Mouse (Mus musculus) hindbrain, postnatal 0 days (tissue): ENCODE data around the gene Stard3nl. TPM values are rescaled to one million over a fixed set of nuclear protein-coding genes. Genes with fewer than 3 reads are reported as not detected.

Experiments
- ATAC-seq: fragments of 200-750 bp; cut with Nextera tagmentation; 2 replicates; pipeline ENCODE4 v1.8.0; 2017; ENCODE audit warnings: mild to moderate bottlenecking, moderate TSS enrichment, moderate library complexity
- DNase-seq: peaks from one replicate; pipeline ENCODE4 v3.0.0-alpha.2; 2015; ENCODE audit warnings: low spot score
- H3K27ac ChIP-seq: fragments of 300-500 bp; sonication (generic); 2 replicates; pipeline ENCODE4 v1.5.1; 2014; ENCODE audit warnings: mild to moderate bottlenecking
- H3K27me3 ChIP-seq: fragments of 300-500 bp; sonication (generic); 2 replicates; pipeline ENCODE4 v1.6.1; 2014; ENCODE audit warnings: low read length, mixed read lengths; ENCODE audit not compliant: insufficient read depth
- H3K36me3 ChIP-seq: fragments of 300-500 bp; sonication (generic); 2 replicates; pipeline ENCODE4 v1.6.1; 2014; ENCODE audit warnings: low read length, mixed read lengths; ENCODE audit not compliant: insufficient read depth
- H3K4me1 ChIP-seq: fragments of 300-500 bp; sonication (generic); 2 replicates; pipeline ENCODE4 v1.6.1; 2014; ENCODE audit warnings: antibody characterized with exemption, low read length, mixed read lengths; ENCODE audit not compliant: insufficient read depth
- H3K4me2 ChIP-seq: fragments of 300-500 bp; sonication (generic); 2 replicates; pipeline ENCODE4 v1.6.1; 2014; ENCODE audit warnings: low read depth, mild to moderate bottlenecking, low read length, moderate library complexity, mixed read lengths
- H3K4me3 ChIP-seq: fragments of 300-500 bp; sonication (generic); 2 replicates; pipeline ENCODE4 v1.5.1; 2014; ENCODE audit warnings: low read length
- H3K9ac ChIP-seq: fragments of 300-500 bp; sonication (generic); replicated peaks from 2 replicates; pipeline ENCODE4 v1.6.1; 2014; ENCODE audit warnings: mild to moderate bottlenecking, low read length, moderate library complexity, mixed read lengths
- H3K9me3 ChIP-seq: fragments of 300-500 bp; sonication (generic); 2 replicates; pipeline ENCODE4 v1.6.1; 2016; ENCODE audit warnings: low read length, mixed read lengths
- CTCF ChIP-seq: IDR thresholded peaks from 2 replicates; pipeline ENCODE4 v1.5.1; 2016; ENCODE audit warnings: antibody characterized with exemption, control low read depth, low read depth
- WGBS: fragments of 180-500 bp; shearing (Covaris S2); extraction: QIAGEN DNeasy Blood & Tissue Kit; methylation state at CpG from one replicate; pipeline ENCODE4 v1.1.7; 2014; 5-methylcytosine and 5-hydroxymethylcytosine counted together
- polyA plus RNA-seq: library from polyadenylated mRNA; unstranded; fragments of >200 nt; fragmentation: Nextera tagmentation; extraction: Ambion mirVana; gene quantifications from 2 replicates; pipeline ENCODE4 v1.2.1, GENCODE M21; 2015
- total RNA-seq: library from RNA; depleted of rRNA; stranded (reverse); fragments of >200 nt; gene quantifications from 2 replicates; pipeline ENCODE4 v1.2.3, GENCODE M21; 2014; rRNA removed

Stard3nl gene
- 62.1 and 69.5 TPM in 2 replicates for total RNA-seq
- polyA plus RNA-seq = 191 and 199 TPM in 2 replicates

- peak within 1 kb of the TSS; percentile 95 for H3K27ac ChIP-seq
- WGBS = 2% methylated on average over 37 of the region's 37 CpGs
- H3K27me3 ChIP-seq = no peaks in the 10 kb centered on the region
- peak within 1 kb of the TSS; percentile 96 for H3K9ac ChIP-seq
- H3K4me2 ChIP-seq = peak within 1 kb of the TSS; percentile 56
- no peaks in the 10 kb centered on the region for H3K36me3 ChIP-seq
- no peaks in the 10 kb centered on the region for H3K9me3 ChIP-seq
- DNase-seq = peak; percentile 99
- peak; percentile 100 for ATAC-seq
- peaks cover 8% of the 10 kb centered on the region for H3K4me1 ChIP-seq
- no peak; the same call in 1 of the 2 replicates for TF ChIP-seq CTCF
- H3K4me3 ChIP-seq = peak within 1 kb of the TSS; percentile 95
Measured at GRCm38 (mm10) chr13:19395688-19396354, at the start of gene Stard3nl. Gene Stard3nl, minus strand, starts transcription at chr13:19395795.

DNA sequence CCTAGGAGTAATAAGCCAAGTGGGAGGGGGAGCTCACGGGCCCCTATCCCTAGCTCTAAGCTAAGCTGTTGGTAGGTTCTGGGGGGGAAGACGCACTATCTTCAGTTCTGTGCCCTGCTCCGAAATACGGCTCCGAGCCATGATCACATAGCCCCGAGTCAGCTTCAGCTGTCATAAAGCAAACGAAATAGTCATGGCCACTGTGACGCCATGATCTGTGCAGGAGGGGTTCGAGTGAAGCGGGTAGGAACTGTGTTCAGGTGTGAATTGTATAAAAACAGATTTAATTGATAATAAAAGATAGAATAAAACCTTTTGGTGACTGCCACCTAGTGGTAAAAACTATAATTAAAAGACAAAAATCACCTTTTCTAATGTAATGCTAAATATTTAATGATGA is 42.4 kb upstream of the Stard3nl start:
- H3K27ac ChIP-seq = no peak overlapping the region
- ATAC-seq (peak; percentile 70; the same call in 1 of the 2 replicates), DNase-seq (peak; percentile 45)
- no peaks in the 10 kb centered on the region for H3K4me1 ChIP-seq
- 78% methylated on average over 10 of the region's 10 CpGs for WGBS
- no peaks in the 10 kb centered on the region for H3K27me3 ChIP-seq
- H3K36me3 ChIP-seq = no peaks in the 10 kb centered on the region
- H3K4me2 ChIP-seq = no peak overlapping the region
- no peaks in the 10 kb centered on the region for H3K9me3 ChIP-seq
- TF ChIP-seq CTCF = peak; percentile 42; the same call in 1 of the 2 replicates
- no peak overlapping the region for H3K9ac ChIP-seq
- H3K4me3 ChIP-seq = no peak overlapping the region

DNA sequence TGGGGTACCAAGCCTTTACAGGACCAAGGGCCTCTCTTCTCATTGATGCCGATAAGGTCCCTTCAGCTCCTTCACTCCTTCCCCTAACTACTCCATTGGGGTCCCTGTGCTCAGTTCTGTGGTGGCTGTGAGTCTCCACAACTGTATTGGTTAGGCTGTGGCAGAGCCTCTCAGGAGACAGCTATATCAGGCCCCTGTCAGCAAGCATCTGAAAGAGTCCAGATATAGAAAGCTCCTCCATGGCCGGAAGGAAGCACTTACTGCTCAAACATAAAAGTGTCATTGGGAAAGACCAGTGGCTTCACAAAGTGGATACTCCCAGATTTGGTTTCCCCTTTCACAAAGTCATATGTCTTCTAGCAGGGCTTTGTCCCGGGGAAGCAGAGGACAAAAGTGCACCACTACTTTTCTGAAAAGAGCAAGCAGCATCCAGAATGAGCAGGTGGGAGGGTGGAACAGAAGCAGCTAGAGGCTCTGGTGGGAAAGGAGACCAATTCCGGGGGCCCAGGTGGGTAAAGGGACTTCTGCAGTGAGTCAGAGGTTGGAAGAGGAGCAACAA is 34.3 kb upstream of the Stard3nl start:
- 86% methylated on average over 4 of the region's 4 CpGs for WGBS
- Histone ChIP-seq H3K4me2 (no peak overlapping the region), H3K4me1 (no peaks in the 10 kb centered on the region), H3K27me3 (no peaks in the 10 kb centered on the region), H3K9ac (no peak overlapping the region), H3K27ac (no peak overlapping the region), H3K36me3 (no peaks in the 10 kb centered on the region), H3K4me3 (no peak overlapping the region), H3K9me3 (no peaks in the 10 kb centered on the region)
- no peak for TF ChIP-seq CTCF
- ATAC-seq (no peak), DNase-seq (no peak)

DNA sequence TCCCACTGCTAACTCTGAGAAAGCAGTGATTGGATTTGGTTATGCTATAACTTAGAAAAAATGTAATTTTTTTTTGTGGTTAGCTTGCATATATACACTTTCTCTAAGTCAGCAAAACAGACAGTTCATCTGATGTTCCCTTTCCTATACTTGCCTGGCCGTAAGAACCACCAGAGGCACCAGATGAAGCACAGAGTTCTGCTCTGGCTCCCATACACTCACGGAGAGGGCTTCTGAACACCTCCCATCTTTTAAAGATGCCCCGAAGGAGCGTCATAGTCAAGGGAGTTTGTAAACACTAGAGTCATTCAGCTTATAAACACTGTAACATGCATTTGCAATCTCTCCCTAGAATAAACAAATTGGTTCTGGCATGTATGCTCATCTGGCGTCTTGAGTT is 32.5 kb upstream of the Stard3nl start:
- ATAC-seq = no peak
- H3K27ac ChIP-seq = no peak overlapping the region
- TF ChIP-seq CTCF = no peak
- H3K9me3 ChIP-seq = no peaks in the 10 kb centered on the region
- 83% methylated on average over 5 of the region's 5 CpGs for WGBS
- no peaks in the 10 kb centered on the region for H3K4me1 ChIP-seq
- no peaks in the 10 kb centered on the region for H3K36me3 ChIP-seq
- DNase-seq = no peak
- H3K4me3 ChIP-seq = no peak overlapping the region
- H3K4me2 ChIP-seq = no peak overlapping the region
- no peak overlapping the region for H3K9ac ChIP-seq
- no peaks in the 10 kb centered on the region for H3K27me3 ChIP-seq

GRCm38 (mm10) chr13:19424563-19424962 is 29.0 kb upstream of the Stard3nl start:
- Histone ChIP-seq H3K4me3 (no peak overlapping the region), H3K9me3 (no peaks in the 10 kb centered on the region), H3K27ac (no peak overlapping the region), H3K27me3 (no peaks in the 10 kb centered on the region), H3K4me2 (no peak overlapping the region), H3K4me1 (no peaks in the 10 kb centered on the region), H3K36me3 (no peaks in the 10 kb centered on the region), H3K9ac (no peak overlapping the region)
- ATAC-seq (no peak), DNase-seq (no peak)
- 77% methylated on average over 4 of the region's 4 CpGs for WGBS
- TF ChIP-seq CTCF = no peak

GRCm38 (mm10) chr13:19422521-19422920 is 26.9 kb upstream of the Stard3nl start:
- TF ChIP-seq CTCF = no peak
- Histone ChIP-seq H3K9me3 (no peaks in the 10 kb centered on the region), H3K27ac (no peak overlapping the region), H3K9ac (no peak overlapping the region), H3K27me3 (no peaks in the 10 kb centered on the region), H3K4me3 (no peak overlapping the region), H3K4me1 (no peaks in the 10 kb centered on the region), H3K36me3 (no peaks in the 10 kb centered on the region), H3K4me2 (no peak overlapping the region)
- ATAC-seq = no peak
- DNase-seq = no peak
- WGBS = 62% methylated on average over 1 of the region's 1 CpGs
